Mouse (Mus musculus): ENCODE results near the gene Zkscan1.
"Not testable (repeated sequence)": the region's sequence is repeated elsewhere in the genome, so short reads cannot be mapped to it uniquely, and the experiment has no call there.

The Zkscan1 gene

DNA sequence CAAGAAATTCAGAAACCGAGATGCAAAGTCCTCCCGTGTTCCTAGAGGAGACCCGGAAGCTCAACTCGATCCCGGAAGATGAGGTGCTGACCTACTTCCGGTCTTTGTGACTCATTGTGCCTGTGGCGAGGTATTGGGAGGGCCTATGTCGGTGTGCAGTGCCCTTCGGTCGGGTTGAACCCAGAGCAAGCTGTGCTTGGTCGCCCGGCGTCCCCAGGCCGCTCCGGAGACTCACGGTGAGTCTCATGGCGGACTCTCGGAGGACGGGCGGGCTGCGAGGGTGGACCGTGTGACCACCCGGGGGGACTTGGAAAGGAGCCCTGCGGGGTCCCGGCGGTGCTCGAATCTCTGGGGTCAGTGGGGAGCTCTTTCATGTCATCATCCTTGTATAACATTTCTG, at the start of gene Zkscan1:
Zkscan1 (plus strand) TSS at position 89 of the 400 bp plus-strand sequence.
- peak; percentile 83 for DNase-seq

DNA sequence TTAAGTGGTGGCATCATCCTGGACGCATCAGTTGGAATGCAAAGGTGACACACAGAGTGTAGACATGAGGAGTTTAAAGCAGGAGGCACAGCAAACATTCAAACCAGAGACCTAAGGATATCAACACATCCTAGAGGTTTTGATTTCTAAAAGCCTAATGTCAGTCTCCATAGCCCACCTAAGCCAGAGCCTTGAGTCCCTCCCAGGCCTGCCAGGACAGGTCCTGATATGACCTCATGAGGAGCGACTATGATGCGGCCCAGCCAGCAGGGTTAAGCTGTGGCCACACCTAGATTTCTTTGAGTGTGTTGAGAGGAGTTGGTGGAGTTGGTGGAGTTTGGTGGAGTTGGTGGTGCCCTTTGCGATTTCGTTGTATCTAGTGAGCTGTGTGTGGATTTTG, 32.0 kb upstream of the Zkscan1 start, which contains the start of gene Smok3c:
Smok3c (plus strand) TSS at position 301 of the 400 bp plus-strand sequence.
- DNase-seq = not testable (repeated sequence)

- no peak for DNase-seq
These were observed 11.1 kb upstream of the Zkscan1 start for GRCm38 (mm10) chr5:138073803-138074202.

- DNase-seq = no peak
These were observed 9.2 kb upstream of the Zkscan1 start for GRCm38 (mm10) chr5:138075684-138076083.

- DNase-seq = no peak
These were observed 8.7 kb upstream of the Zkscan1 start for GRCm38 (mm10) chr5:138076148-138076547.

DNA sequence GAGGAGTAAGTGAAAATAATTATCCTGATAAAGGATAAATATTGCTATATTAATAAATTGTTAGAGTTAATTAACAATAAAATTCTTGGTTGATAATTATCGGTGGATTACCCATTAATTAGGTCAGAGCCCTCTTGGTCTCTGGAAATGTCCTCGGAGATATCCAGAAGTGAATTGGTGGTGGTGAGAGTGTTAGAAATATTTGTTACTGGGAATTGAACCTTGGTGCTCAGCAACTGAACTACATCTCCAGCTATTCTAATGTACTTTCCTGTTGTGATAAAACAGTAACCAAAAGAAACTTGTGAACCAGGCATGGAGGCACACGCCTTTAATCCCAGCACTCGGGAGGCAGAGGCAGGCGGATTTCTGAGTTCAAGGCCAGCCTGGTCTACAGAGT, 4.4 kb upstream of the Zkscan1 start:
- no peak for DNase-seq

DNA sequence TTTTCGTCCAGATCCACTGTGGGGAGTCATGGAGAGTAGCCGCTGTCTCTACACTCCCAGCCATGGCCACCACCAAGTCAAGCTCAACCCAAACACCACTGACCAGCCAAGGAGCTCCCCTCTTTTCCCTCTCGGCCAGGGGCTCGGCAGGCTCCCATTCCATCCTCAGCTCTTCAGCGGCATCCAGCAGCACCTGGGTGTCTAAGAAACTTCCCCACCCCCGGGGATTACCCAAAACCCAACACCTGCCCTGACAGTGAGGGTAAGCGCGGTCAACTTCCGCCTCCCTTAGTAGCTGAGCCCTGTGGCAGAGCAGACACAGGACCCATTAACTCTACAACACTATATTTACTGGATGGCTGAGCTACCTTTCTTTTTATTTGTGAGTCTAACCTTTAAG, 3.4 kb upstream of the Zkscan1 start:
- no peak for DNase-seq

- no peak for DNase-seq
These were observed 1.5 kb upstream of the Zkscan1 start for GRCm38 (mm10) chr5:138083318-138083900.

- no peak for DNase-seq
These were observed 948 bp upstream of the Zkscan1 start for GRCm38 (mm10) chr5:138083936-138084335.

DNA sequence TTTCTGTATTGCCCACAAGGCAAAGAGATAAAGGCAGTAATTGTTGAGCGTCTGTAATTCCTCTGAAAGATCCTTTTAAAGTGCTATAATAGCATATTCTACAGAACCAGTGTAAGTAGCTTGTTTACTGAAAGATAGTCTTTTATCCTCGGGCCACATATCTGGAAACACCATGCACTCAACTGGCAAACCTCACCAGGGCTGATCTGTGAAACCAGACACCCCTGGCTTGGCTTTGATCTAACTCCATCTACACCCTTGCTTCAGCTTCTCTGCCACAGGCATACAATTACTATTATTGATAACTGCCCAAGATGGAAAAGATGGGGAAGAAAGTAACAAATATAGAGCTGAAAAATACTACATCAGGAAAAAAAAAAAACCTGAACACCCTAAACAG, 377 bp upstream of the Zkscan1 start:
- DNase-seq = no peak

DNA sequence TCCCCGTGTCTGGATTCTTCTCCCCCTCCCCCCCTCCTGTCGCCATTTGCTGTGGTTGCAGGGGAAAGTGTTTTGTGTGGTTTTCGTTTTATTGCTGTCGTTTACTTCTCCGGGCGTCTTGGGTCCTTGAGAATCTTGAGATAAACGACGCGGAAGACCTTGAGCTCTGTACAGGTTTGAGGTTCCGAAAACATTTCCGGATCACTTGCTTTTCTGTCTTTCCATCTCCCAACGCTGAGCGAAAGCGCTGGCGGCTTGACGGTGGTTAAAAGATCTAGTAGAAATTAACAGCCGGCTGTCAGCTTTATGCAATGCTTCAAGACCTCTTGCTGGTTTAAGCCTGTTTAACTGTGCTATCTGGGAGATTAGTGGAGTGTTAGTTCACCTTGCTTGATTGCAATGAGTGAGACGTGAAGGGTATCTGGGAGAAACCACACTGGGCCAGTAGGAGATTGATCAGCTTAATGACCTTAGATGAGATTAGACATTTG, 582 bp downstream of the Zkscan1 start:
- DNase-seq = peak in 1 of 2 experiments; percentile 26

- no peak for DNase-seq
These were observed 2.0 kb downstream of the Zkscan1 start for GRCm38 (mm10) chr5:138086842-138087241.

GRCm38 (mm10) chr5:138088366-138088765, 3.5 kb downstream of the Zkscan1 start:
- no peak for DNase-seq

DNA sequence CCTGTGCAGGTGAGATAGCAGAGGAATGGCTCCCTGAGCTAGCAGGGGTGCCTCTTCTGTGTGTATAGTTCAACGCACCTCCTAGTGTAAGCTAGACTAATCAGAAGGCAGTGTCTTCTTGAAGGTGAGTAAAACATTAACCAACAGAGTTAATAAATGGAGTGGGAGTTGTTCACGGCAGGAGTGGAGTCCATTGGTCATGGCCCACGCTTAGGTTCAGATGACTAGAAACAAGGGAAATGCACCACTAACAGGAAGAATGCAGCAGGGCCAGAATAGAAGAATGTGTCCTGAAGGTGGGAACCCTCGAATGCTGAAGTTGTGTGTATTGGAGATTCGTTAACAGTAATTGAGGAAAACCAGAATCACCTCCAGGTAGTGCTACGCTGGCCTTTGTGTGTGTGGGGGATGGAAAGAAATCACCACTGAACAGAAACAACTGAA, 4.2 kb downstream of the Zkscan1 start:
- DNase-seq = no peak

GRCm38 (mm10) chr5:138090271-138090670, 5.4 kb downstream of the Zkscan1 start:
- DNase-seq = peak in 1 of 2 experiments; percentile 21

DNA sequence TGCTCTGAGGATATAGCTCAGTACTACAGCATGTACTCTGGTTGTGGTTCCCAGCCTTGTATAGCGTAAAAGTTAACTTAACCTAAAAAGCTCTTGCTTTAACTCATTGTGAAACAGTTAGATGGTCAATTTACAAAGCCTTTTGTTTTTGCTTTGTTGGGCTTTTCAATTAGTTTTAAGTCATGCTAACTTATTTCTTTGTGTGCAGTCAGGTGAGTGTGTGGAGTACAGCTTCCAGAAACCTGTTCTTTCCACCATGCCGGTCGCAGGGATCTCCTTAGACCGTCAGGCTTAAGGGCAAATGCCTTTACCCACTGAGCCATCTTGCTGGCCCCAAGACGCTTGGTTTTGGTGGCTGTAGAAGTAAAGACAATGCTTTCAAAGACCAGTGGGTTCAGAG, 5.9 kb downstream of the Zkscan1 start:
- DNase-seq = no peak

GRCm38 (mm10) chr5:138092771-138093170, 7.9 kb downstream of the Zkscan1 start:
- DNase-seq = no peak

DNA sequence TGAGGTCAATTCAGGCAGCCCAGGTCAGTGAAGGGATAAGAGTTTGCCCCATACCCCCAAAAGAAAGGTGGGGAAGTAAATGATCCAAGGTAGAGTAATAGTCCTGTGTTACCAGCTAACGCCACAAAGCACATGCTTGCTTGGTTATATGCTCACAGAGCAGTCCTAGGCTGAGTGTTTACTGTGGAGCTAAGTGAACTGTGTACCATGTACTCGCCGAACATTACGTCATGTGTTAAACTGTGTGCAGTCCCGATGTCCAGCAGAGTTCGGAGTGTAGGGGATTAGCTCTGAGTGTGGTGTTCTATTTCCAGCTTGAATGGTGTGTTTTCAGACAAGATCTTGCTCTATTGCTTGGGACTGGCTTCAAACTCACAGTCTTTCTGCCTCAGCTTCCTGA, 9.6 kb downstream of the Zkscan1 start:
- no peak for DNase-seq

- DNase-seq = no peak
These were observed 20.1 kb downstream of the Zkscan1 start for GRCm38 (mm10) chr5:138104976-138105375.

- no peak for DNase-seq
These were observed 22.2 kb downstream of the Zkscan1 start for GRCm38 (mm10) chr5:138107130-138107529.

DNA sequence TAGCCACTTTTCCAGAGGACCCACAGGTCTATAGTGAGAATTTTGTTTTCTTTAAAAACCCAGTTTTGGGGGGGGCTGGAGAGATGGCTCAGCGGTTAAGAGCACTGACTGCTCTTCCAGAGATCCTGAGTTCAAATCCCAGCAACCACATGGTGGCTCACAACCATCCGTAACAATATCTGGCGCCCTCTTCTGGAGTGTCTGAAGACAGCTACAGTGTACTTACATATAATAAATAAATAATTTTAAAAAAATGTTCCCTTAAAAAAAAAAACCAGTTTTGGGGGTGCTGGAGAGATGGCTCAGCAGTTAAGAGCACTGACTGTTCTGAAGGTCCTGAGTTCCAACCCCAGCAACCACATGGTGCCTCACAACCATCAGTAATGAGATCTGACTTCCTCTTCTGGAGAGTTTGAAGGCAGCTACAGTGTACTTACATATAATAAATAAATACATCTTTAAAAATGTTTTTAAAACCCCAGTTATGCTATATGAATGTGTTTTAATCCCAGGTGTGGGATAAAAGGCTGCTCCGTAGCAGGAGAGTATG, 25.0 kb downstream of the Zkscan1 start:
- DNase-seq = not testable (repeated sequence)

GRCm38 (mm10) chr5:138116255-138117198, 31.6 kb downstream of the Zkscan1 start, which contains the start of gene Zscan21:
Gene Zscan21 (plus strand): TSS chr5:138116903.
- DNase-seq = peak; percentile 92 to 93

Measured in lung, postnatal 4 days (tissue).